Mouse (Mus musculus): ENCODE data around the gene Eefsec.

DNA sequence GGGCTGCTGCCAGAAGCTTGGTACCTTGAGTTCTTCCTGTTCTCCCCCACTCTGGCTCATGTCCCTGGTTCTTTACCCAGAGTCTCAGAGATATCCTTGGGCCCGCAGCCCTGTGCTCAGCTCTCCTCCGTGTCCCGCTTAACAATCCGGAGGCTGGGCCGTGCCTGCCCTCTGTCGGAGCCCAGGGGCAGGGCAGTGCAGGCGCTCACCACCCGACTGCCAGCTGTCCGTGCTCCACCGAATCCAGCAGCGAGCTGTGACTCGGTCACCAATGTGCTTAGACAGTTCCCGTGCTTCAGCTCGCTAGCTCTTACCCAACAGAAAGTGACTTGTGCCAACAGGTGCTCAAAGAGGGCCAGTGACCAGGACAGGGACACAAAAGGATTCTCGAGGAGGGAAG is 203.7 kb downstream of the Eefsec start:
- TF ChIP-seq USF2 (IDR thresholded peaks at IDR 0.05; ENCODE audit: borderline replicate concordance in 1 of 2, insufficient read depth in 1 of 2, low read depth in 1 of 2, low read length in 2 of 2) (no peak), ZC3H11A (IDR thresholded peaks at IDR 0.05; ENCODE audit: low read depth, low read length) (no peak), POLR2A (IDR thresholded peaks at IDR 0.05; ENCODE audit: control insufficient read depth in 1 of 2, insufficient read depth in 1 of 2, low read depth in 1 of 2, low read length in 2 of 2, poor library complexity in 1 of 2) (no peak), NELFE (IDR thresholded peaks at IDR 0.05; ENCODE audit: low read depth, low read length) (no peak), GATA1 (IDR thresholded peaks at IDR 0.05; ENCODE audit: low read depth, low read length) (no peak), CTCF (IDR thresholded peaks at IDR 0.05 in 2 of 3, conservative IDR thresholded peaks at IDR 0.05 in 1 of 3; ENCODE audit: control insufficient read depth in 1 of 3, insufficient read depth in 1 of 3, low read depth in 2 of 3, low read length in 3 of 3, poor library complexity in 1 of 3, severe bottlenecking in 1 of 3) (no peak), MEF2A (IDR thresholded peaks at IDR 0.05; ENCODE audit: extremely low read depth, insufficient replicate concordance, low read depth, low read length, poor library complexity, severe bottlenecking) (no peak), JUND (IDR thresholded peaks at IDR 0.05; ENCODE audit: low read depth, low read length) (no peak), UBTF (IDR thresholded peaks at IDR 0.05; ENCODE audit: borderline replicate concordance, insufficient read depth, low read depth, low read length) (no peak), POLR2AphosphoS5 (IDR thresholded peaks at IDR 0.05; ENCODE audit: borderline replicate concordance, low read depth, low read length) (no peak), CHD1 (IDR thresholded peaks at IDR 0.05; ENCODE audit: low read depth, low read length) (no peak), ZNF384 (IDR thresholded peaks at IDR 0.05; ENCODE audit: low read depth, low read length) (no peak), MAZ (IDR thresholded peaks at IDR 0.05; ENCODE audit: low read depth, low read length) (no peak)
